Mouse (Mus musculus) intestine, postnatal 0 days (tissue): ENCODE data around the gene Dlg4. TPM values are rescaled to one million over a fixed set of nuclear protein-coding genes. Genes with fewer than 3 reads are reported as not detected.
A peak's percentile ranks its signal among the peaks of the same experiment; 100 is the strongest.
"Not testable (repeated sequence)": the region's sequence is repeated elsewhere in the genome, so short reads cannot be mapped to it uniquely, and the experiment has no call there.

Experiments
- ATAC-seq: fragments of 200-750 bp; cut with Nextera tagmentation; 2 replicates; pipeline ENCODE4 v1.8.0; 2017; ENCODE audit warnings: mild to moderate bottlenecking, moderate TSS enrichment, moderate library complexity
- H3K27ac ChIP-seq: fragments of 300-500 bp; sonication (generic); 2 replicates; pipeline ENCODE4 v1.5.1; 2014; ENCODE audit warnings: mild to moderate bottlenecking, low read depth, low read length, moderate library complexity
- H3K27me3 ChIP-seq: fragments of 300-500 bp; sonication (generic); replicated peaks from 2 replicates; pipeline ENCODE4 v1.6.1; 2014; ENCODE audit warnings: low read length, mixed read lengths; ENCODE audit not compliant: control insufficient read depth, insufficient read depth
- H3K36me3 ChIP-seq: fragments of 300-500 bp; sonication (generic); 2 replicates; pipeline ENCODE4 v1.6.1; 2014; ENCODE audit warnings: mild to moderate bottlenecking, moderate library complexity; ENCODE audit not compliant: control insufficient read depth, insufficient read depth
- H3K4me1 ChIP-seq: fragments of 300-500 bp; sonication (generic); replicated peaks from 2 replicates; pipeline ENCODE4 v1.6.1; 2014; ENCODE audit warnings: antibody characterized with exemption, low read length, mixed read lengths; ENCODE audit not compliant: control insufficient read depth, insufficient read depth
- H3K4me2 ChIP-seq: fragments of 300-500 bp; sonication (generic); replicated peaks from 2 replicates; pipeline ENCODE4 v1.6.1; 2014; ENCODE audit warnings: low read depth, mild to moderate bottlenecking, moderate library complexity
- H3K4me3 ChIP-seq: fragments of 300-500 bp; sonication (generic); 2 replicates; pipeline ENCODE4 v1.5.1; 2014; ENCODE audit warnings: low read depth, low read length
- H3K9ac ChIP-seq: fragments of 300-500 bp; sonication (generic); 2 replicates; pipeline ENCODE4 v1.6.1; 2014; ENCODE audit warnings: mild to moderate bottlenecking, low read depth, low read length
- H3K9me3 ChIP-seq: fragments of 300-500 bp; sonication (generic); 2 replicates; pipeline ENCODE4 v1.6.1; 2016; ENCODE audit warnings: mixed run types; ENCODE audit not compliant: control insufficient read depth
- CTCF ChIP-seq: sonication (generic); IDR thresholded peaks from 2 replicates; pipeline ENCODE4 v1.5.1; 2016; ENCODE audit warnings: low read depth, mild to moderate bottlenecking, control low read depth, antibody characterized with exemption, moderate library complexity
- WGBS: fragments of 180-500 bp; shearing (Covaris S2); extraction: QIAGEN DNeasy Blood & Tissue Kit; methylation state at CpG from one replicate; pipeline ENCODE4 v1.1.7; 2014; 5-methylcytosine and 5-hydroxymethylcytosine counted together
- polyA plus RNA-seq: library from polyadenylated mRNA; unstranded; fragments of >200 nt; fragmentation: Nextera tagmentation; extraction: Ambion mirVana; gene quantifications from 2 replicates; pipeline ENCODE4 v1.2.1, GENCODE M21; 2015

The Dlg4 gene
- polyA plus RNA-seq, 1 experiment from 2014 or later = 1.4 TPM

DNA sequence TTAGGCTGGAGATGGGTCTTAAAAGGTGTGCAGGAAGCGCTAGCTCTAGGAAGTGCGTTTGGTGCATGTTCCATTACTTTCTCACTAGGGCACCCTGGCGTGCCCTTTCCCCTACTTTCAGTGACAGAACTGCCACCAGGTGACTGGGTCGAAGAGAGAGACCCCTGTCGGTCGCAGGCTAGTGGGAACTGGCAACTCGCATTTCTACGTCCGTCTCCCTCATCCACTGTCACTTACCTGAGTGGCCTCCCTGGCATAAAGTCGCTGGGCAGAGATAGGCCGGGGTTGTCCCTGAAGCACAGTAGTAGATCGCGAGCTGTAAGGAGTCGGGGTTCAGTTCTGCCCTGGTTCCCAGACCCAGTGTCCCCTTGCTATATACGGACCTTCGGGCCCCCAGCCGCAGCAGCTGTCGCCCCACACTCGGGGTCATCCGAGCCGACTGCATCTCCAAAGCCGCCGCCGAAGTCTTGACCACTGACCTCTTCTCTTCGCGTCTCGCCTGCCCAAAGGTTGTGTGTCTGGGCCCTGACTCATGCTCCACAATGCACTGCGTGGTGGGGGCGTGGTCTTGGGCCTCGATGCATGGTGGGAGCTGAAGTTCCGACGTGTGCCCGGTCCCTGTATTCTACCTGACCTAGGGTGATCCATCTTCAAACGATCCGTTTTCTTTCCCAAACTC lies 1.7 kb upstream of the Dlg4 start, which contains the start of gene Acadvl:
Gene Acadvl (minus strand): TSS at position 532 of the 679 bp plus-strand sequence.
- peaks cover 39% of the 10 kb centered on the region for H3K36me3 ChIP-seq
- WGBS = under 1% methylated on average over 35 of the region's 35 CpGs
- no peaks in the 10 kb centered on the region for H3K9me3 ChIP-seq
- peak; percentile 80 for ATAC-seq
- no peaks in the 10 kb centered on the region for H3K27me3 ChIP-seq
- peak within 1 kb of the TSS; percentile 82 for H3K27ac ChIP-seq
- peak within 1 kb of the TSS; percentile 79 for H3K4me2 ChIP-seq
- H3K4me3 ChIP-seq = peak within 1 kb of the TSS; percentile 69
- H3K9ac ChIP-seq = peak within 1 kb of the TSS; percentile 79
- H3K4me1 ChIP-seq = 0 out of 2 replicates have a peak, but pooled peaks cover 8% of the 10 kb centered on the region
- peak; percentile 69 for TF ChIP-seq CTCF

GRCm38 (mm10) chr11:70015677-70016076 lies 1.1 kb upstream of the Dlg4 start:
- TF ChIP-seq CTCF = no peak
- H3K4me3 ChIP-seq = peak overlapping the region; percentile 69; the same call in 1 of the 2 replicates
- H3K9ac ChIP-seq = no peak overlapping the region

DNA sequence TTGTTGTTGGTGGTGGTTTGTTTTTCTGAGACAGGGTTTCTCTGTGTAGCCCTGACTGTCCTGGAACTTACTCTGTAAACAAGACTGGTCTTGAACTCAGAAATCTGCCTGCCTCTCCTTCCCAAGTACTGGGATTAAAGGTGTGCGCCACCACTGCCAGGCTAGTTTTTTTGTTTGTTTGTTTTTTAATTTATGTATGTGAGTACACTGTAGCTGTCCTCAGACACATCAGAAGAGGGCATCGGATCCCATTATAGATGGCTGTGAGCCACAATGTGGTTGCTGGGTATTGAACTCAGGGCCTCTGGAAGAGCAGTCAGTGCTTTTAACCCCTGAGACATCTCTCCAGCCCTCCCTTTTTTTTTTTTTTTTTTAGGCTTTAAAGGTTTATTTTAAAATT lies 565 bp upstream of the Dlg4 start:
- not testable (repeated sequence) for H3K4me3 ChIP-seq, ATAC-seq, H3K9me3 ChIP-seq, H3K27me3 ChIP-seq, H3K4me2 ChIP-seq, H3K4me1 ChIP-seq, H3K9ac ChIP-seq, H3K27ac ChIP-seq
- H3K36me3 ChIP-seq = peaks cover 28% of the 10 kb centered on the region
- 78% methylated on average over 2 of the region's 2 CpGs for whole genome bisulfite sequencing

More at GRCm38 (mm10) chr11:70015677-70016076, 1.1 kb upstream of the Dlg4 start:
- Histone ChIP-seq H3K4me2 (peak overlapping the region; percentile 79), H3K9me3 (no peaks in the 10 kb centered on the region), H3K4me1 (0 out of 2 replicates have a peak, but pooled peaks cover 8% of the 10 kb centered on the region), H3K27ac (no peak overlapping the region), H3K36me3 (peaks cover 33% of the 10 kb centered on the region), H3K27me3 (no peaks in the 10 kb centered on the region)
- 59% methylated on average over 6 of the region's 6 CpGs for WGBS
- no peak for ATAC-seq

GRCm38 (mm10) chr11:70017199-70017767 lies 541 bp downstream of the Dlg4 start:
- Histone ChIP-seq H3K9ac (no peak overlapping the region), H3K27ac (no peak overlapping the region), H3K27me3 (no peaks in the 10 kb centered on the region), H3K36me3 (peaks cover 16% of the 10 kb centered on the region), H3K9me3 (no peaks in the 10 kb centered on the region), H3K4me2 (0 out of 2 replicates have a peak overlapping the region, but pooled peaks have one; percentile 58), H3K4me3 (no peak overlapping the region), H3K4me1 (0 out of 2 replicates have a peak, but pooled peaks cover 8% of the 10 kb centered on the region)
- no peak for TF ChIP-seq CTCF
- 60% methylated on average over 7 of the region's 7 CpGs for WGBS
- no peak for ATAC-seq

DNA sequence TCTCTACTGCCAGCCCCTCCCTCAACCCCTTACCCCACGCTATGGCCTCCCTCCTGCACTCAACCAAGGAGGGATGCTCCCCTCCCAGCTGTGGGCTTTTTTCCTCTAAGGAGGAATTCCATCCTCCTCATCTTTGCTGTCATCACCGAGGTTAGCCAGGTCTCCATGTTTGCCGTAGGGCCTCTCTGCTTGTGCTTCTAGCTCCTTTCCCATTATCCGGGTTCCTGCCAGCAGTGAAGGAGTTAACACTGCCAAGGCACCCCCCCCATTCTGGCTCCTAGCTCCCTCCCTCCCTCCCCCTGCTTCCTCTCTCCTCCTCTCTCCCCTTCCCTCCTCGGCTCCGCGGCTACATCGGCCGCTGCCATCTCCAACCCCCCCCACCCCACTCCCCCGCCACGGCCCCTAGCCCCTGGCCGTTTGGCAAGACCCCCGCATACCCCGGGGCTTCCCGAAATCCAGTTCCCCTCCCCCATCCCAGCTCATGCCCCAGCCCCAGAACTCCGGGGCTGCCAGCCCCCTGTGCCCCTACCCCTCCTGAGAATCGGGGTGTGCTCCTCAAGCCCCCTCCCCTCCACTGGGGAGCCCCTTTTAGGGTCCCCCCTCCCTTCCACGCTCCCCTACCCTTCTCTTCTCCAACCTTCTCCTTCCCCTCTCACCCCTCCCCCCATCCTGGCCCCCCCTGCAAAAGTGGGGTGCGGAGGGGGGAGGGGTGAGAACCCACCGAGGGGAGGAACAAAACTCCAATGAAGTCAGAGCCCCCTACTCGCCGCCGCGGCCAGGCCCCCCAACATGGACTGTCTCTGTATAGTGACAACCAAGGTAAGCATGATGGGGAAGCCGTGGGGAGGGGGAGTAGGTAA lies 1.6 kb downstream of the Dlg4 start:
- peak overlapping the region; percentile 58 for H3K4me2 ChIP-seq
- 0 out of 2 replicates have a peak, but pooled peaks cover 8% of the 10 kb centered on the region for H3K4me1 ChIP-seq
- no peak for TF ChIP-seq CTCF
- H3K27ac ChIP-seq = 0 out of 2 replicates have a peak overlapping the region, but pooled peaks have one; percentile 41
- 4% methylated on average over 22 of the region's 25 CpGs for WGBS
- H3K9me3 ChIP-seq = no peaks in the 10 kb centered on the region
- H3K9ac ChIP-seq = peak overlapping the region; percentile 40; the same call in 1 of the 2 replicates
- peak overlapping the region; percentile 43 for H3K4me3 ChIP-seq
- no peak for ATAC-seq
- peaks cover 6% of the 10 kb centered on the region; the same call in 1 of the 2 replicates for H3K36me3 ChIP-seq
- peaks cover 8% of the 10 kb centered on the region for H3K27me3 ChIP-seq
